Mouse (Mus musculus) thymus, adult 2 months (tissue): Measurements from ENCODE around the gene Chrm1. TPM values are rescaled to one million over a fixed set of nuclear protein-coding genes. Genes with fewer than 3 reads are reported as not detected.

Source experiments
- DNase-seq: peaks from one replicate; pipeline ENCODE4 v3.0.0; 2021
- H3K27ac ChIP-seq: fragments of 200-500 bp; 2 replicates; pipeline ENCODE4 v1.5.1; 2012; ENCODE audit warnings: low read length, control low read depth; ENCODE audit not compliant: control insufficient read depth, insufficient read depth
- H3K27me3 ChIP-seq: fragments of 200-500 bp; 2 replicates; pipeline ENCODE4 v1.6.1; 2012; ENCODE audit warnings: mild to moderate bottlenecking, low read length, moderate library complexity, mixed read lengths; ENCODE audit not compliant: control insufficient read depth, insufficient read depth
- H3K36me3 ChIP-seq: fragments of 200-500 bp; 2 replicates; pipeline ENCODE4 v1.6.1; 2012; ENCODE audit warnings: mild to moderate bottlenecking, low read length, moderate library complexity; ENCODE audit not compliant: control insufficient read depth, insufficient read depth
- H3K4me1 ChIP-seq: fragments of 200-500 bp; replicated peaks from 2 replicates; pipeline ENCODE4 v1.6.1; 2012; ENCODE audit warnings: low read length; ENCODE audit not compliant: control insufficient read depth, insufficient read depth
- H3K4me3 ChIP-seq: fragments of 200-500 bp; 2 replicates; pipeline ENCODE4 v1.5.1; 2012; ENCODE audit warnings: mild to moderate bottlenecking, low read length, control low read depth, moderate library complexity; ENCODE audit not compliant: control insufficient read depth, insufficient read depth
- CTCF ChIP-seq: fragments of 200-500 bp; IDR thresholded peaks from 2 replicates; pipeline ENCODE4 v1.5.1; 2012; ENCODE audit warnings: mild to moderate bottlenecking, control low read depth, low read length, moderate library complexity, borderline replicate concordance; ENCODE audit not compliant: control insufficient read depth, poor library complexity, insufficient read depth; ENCODE audit errors: extremely low read depth
- POLR2A ChIP-seq: fragments of 200-500 bp; IDR thresholded peaks from 2 replicates; pipeline ENCODE4 v1.6.1; 2012; ENCODE audit warnings: mild to moderate bottlenecking, low read length, control low read depth, moderate library complexity; ENCODE audit not compliant: control insufficient read depth, poor library complexity, insufficient read depth; ENCODE audit errors: extremely low read depth
- WGBS: fragments of 180-500 bp; shearing (Covaris S2); methylation state at CpG from one replicate; pipeline ENCODE4 v1.1.7; 2018; 5-methylcytosine and 5-hydroxymethylcytosine counted together
- polyA plus RNA-seq: library from polyadenylated mRNA; depleted of rRNA; stranded (reverse); fragments of >200 nt; gene quantifications from 2 replicates; pipeline ENCODE4 v1.2.3, GENCODE M21; 2012

Chrm1 gene
- polyA plus RNA-seq, 1 experiment: 0.01 TPM

DNA sequence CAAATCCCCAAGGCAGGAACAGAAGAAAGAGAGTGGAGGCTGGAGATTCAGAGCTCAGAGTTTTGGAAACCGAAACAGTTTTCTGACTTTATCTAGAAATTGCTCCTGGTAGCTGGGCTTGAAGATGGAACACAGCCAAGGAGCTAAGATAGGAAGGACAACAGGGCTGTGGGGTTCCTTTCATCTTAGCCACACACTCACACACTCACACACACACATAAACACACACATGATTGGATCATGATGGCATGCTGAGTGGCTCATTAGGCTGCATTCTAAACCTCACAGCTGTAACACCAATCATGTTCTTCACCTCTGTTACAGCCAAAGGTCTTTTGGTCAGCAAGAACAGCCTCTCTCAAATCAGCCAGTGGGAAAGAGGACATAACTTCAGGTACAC, 31.6 kb upstream of the Chrm1 start:
- 83% methylated on average over 1 of the region's 1 CpGs for WGBS
- H3K4me3 ChIP-seq: no peak overlapping the region
- no peaks in the 10 kb centered on the region for H3K27me3 ChIP-seq
- no peak for DNase-seq
- TF ChIP-seq CTCF (no peak), POLR2A (no peak)
- H3K27ac ChIP-seq: no peak overlapping the region
- no peaks in the 10 kb centered on the region for H3K4me1 ChIP-seq
- no peaks in the 10 kb centered on the region for H3K36me3 ChIP-seq

DNA sequence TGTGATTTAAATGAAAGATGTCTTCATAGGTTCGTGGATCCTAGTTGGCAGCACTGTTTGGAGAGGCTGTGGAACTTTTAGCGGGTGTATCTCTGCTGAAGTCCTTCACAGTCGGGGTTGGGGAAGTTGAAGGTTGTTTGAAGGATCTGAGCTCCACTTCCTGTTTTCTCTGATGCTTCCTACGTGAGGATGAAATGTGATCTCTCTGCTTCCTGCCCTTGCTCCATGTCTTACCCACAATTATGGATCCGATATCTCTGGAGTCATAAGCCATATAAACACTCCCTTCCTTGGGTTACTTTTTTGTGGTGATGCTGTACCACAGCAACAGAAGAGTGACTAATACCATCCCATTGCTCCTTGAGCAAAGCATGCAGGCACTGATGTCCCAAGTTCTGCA, 21.5 kb upstream of the Chrm1 start:
- Histone ChIP-seq H3K4me3 (no peak overlapping the region), H3K27ac (no peak overlapping the region), H3K36me3 (no peaks in the 10 kb centered on the region), H3K27me3 (no peaks in the 10 kb centered on the region), H3K4me1 (no peaks in the 10 kb centered on the region)
- TF ChIP-seq POLR2A (no peak), CTCF (no peak)
- DNase-seq: no peak
- WGBS: 9% methylated on average over 5 of the region's 5 CpGs

DNA sequence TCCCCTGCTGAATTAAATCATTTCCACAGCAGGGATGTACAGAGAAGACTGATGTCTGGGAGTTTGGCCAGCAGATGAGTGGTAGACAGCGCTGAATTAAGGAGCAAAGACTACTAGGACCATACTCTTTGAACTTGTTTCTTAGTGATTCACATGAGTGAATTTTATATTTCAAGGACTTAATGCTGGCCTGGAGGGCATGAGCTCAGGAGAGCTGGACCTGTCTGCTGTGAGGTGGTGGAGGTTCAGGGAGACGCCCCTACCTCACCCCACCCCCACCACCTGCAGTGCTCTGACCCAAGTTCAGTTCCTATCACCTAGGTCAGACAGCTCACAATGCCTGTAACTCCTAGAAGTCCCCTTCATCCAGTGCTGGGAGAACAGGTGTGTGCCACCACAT, 17.2 kb upstream of the Chrm1 start:
- no peaks in the 10 kb centered on the region for H3K27me3 ChIP-seq
- no peaks in the 10 kb centered on the region for H3K4me1 ChIP-seq
- H3K27ac ChIP-seq: no peak overlapping the region
- H3K36me3 ChIP-seq: no peaks in the 10 kb centered on the region
- no peak overlapping the region for H3K4me3 ChIP-seq
- WGBS: 100% methylated on average over 2 of the region's 2 CpGs
- no peak for DNase-seq
- no peak for TF ChIP-seq CTCF

DNA sequence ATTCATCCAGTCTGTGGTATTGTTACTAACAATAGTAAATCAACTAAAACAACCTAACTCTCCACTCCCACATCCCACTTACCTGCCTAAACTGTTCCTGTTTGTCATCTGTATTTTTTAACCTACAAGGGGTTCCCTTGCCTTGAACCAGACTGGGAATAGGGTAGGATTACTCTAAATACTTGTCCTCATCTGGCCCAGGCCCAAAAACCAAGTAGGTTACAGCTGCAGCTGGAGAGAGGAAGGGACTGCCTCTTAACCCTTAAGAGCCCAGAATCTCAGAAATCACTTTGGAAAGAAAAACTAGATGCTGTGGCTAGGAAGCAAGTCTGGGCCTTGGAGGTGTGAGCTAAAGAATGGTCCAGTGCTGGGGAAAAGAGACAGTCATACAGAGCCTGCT, 7.8 kb upstream of the Chrm1 start:
- Histone ChIP-seq H3K27me3 (no peaks in the 10 kb centered on the region), H3K4me1 (peaks cover 2% of the 10 kb centered on the region; the same call in 1 of the 2 replicates), H3K36me3 (no peaks in the 10 kb centered on the region), H3K27ac (no peak overlapping the region), H3K4me3 (no peak overlapping the region)
- TF ChIP-seq CTCF (no peak), POLR2A (no peak)
- DNase-seq: no peak

DNA sequence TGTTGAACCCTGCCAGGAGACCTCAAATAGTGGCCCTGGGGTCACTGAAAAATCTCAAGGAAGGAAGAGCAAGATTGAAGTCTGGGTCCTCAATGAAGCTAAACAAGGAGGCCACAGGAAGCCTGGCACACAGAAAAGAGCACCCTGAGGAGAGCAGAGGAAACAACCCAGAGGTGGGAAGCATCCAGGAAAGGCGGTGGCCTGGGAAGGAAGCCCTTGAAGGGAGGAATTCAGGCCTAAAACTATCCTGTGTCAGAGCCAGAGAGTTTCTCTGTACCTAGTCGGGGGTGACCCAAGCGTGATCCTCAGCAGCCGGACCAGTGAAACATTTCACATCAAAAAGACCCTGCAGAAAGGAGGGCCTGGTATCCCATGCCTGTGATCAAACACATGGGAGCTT, 7.2 kb upstream of the Chrm1 start:
- DNase-seq: no peak
- WGBS: 82% methylated on average over 4 of the region's 4 CpGs
- no peak overlapping the region for H3K4me3 ChIP-seq
- no peak for TF ChIP-seq CTCF
- TF ChIP-seq POLR2A: no peak
- no peak overlapping the region for H3K27ac ChIP-seq
- H3K36me3 ChIP-seq: no peaks in the 10 kb centered on the region
- peaks cover 2% of the 10 kb centered on the region; the same call in 1 of the 2 replicates for H3K4me1 ChIP-seq
- no peaks in the 10 kb centered on the region for H3K27me3 ChIP-seq

DNA sequence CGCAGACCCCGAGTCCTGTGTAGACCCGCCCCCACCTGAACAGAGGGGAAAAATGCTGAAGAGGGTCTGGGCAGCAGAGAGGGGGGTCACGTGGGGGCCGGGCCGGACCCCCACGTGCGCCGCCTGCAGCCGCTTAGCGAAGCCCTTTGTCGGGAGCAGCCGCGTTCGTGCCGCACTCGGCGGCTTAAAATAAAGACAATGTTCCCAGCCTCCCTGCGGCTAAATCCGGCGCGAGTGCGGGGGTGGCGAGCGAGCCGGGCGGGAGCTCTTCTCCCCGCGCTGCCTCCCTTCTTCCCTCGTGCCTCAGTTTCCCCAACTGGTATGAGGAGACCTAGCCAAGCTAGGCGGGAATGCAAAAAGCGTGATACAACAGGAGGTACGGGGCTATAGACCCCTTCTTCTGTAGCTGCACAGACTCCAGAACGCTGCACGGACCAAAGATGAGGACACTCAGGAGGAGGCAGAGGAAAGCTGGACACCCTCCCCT, 1.7 kb upstream of the Chrm1 start:
- H3K4me3 ChIP-seq: peak overlapping the region; percentile 21
- no peaks in the 10 kb centered on the region; the same call in 1 of the 2 replicates for H3K27me3 ChIP-seq
- TF ChIP-seq POLR2A (no peak), CTCF (no peak)
- H3K36me3 ChIP-seq: no peaks in the 10 kb centered on the region
- DNase-seq: no peak
- 4% methylated on average over 35 of the region's 35 CpGs for WGBS
- no peak overlapping the region for H3K27ac ChIP-seq
- H3K4me1 ChIP-seq: peaks cover 11% of the 10 kb centered on the region

DNA sequence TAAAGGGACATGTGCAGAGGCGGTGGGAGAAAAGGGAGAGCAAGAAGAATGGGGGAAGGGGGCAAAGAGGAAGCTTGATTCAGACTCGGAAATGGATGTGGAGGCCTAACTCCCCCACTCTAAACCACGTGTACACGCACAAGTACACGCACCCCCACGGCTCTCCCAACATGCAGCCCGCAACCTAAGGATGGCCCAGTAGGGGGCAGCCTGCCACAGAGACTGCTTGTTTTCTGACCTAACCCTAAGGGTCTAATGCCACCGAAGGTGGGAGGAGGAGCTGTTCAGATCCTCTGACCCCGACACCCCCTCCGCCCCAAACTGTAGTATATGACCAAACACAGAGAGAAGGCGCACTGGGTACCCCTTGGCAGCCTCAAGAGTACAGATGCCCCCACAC, 1.3 kb upstream of the Chrm1 start:
- H3K4me1 ChIP-seq: peaks cover 11% of the 10 kb centered on the region
- no peak overlapping the region for H3K27ac ChIP-seq
- TF ChIP-seq CTCF: peak; percentile 70; the same call in 1 of the 2 replicates
- TF ChIP-seq POLR2A: no peak
- peak; percentile 64 for DNase-seq
- no peaks in the 10 kb centered on the region for H3K36me3 ChIP-seq
- H3K4me3 ChIP-seq: peak overlapping the region; percentile 21
- no peaks in the 10 kb centered on the region; the same call in 1 of the 2 replicates for H3K27me3 ChIP-seq
- 6% methylated on average over 11 of the region's 11 CpGs for WGBS
